Mouse (Mus musculus) ES-E14 (cell line): ENCODE data around the gene Gm9887. TPM values are rescaled to one million over a fixed set of nuclear protein-coding genes. Genes with fewer than 3 reads are reported as not detected.
"Not testable (repeated sequence)": the region's sequence is repeated elsewhere in the genome, so short reads cannot be mapped to it uniquely, and the experiment has no call there.

Experiments used
- DNase-seq: peaks from one replicate; pipeline ENCODE4 v3.0.0-alpha.2; 2013; ENCODE audit warnings: low read depth, low spot score
- H3K27ac ChIP-seq: 2 replicates; pipeline ENCODE4 v1.5.1; 2012; ENCODE audit warnings: low read depth, mild to moderate bottlenecking, low read length, moderate library complexity, mixed read lengths; ENCODE audit not compliant: poor library complexity, insufficient read depth, severe bottlenecking
- H3K36me3 ChIP-seq: 2 replicates; pipeline ENCODE4 v1.6.1; 2012; ENCODE audit warnings: mild to moderate bottlenecking, low read length, moderate library complexity, mixed read lengths; ENCODE audit not compliant: control insufficient read depth, poor library complexity, insufficient read depth, severe bottlenecking
- H3K4me1 ChIP-seq, 2 experiments: fragments of 150-350 bp in 1 of 2; sonication (generic) in 1 of 2; 2 replicates each; pipeline ENCODE4 v1.6.1; 2012; ENCODE audit warnings: low read length in 2 of 2, mild to moderate bottlenecking in 1 of 2, mixed read lengths in 1 of 2; ENCODE audit not compliant: control insufficient read depth in 2 of 2, insufficient read depth in 2 of 2, poor library complexity in 1 of 2
- H3K4me3 ChIP-seq, 2 experiments: fragments of 150-350 bp in 1 of 2; sonication (generic) in 1 of 2; 2 replicates each; pipeline ENCODE4 v1.5.1; 2012; ENCODE audit warnings: low read length in 2 of 2, low read depth in 1 of 2, mild to moderate bottlenecking in 1 of 2, mixed read lengths in 1 of 2; ENCODE audit not compliant: insufficient read depth in 1 of 2, poor library complexity in 1 of 2, severe bottlenecking in 1 of 2
- H3K9ac ChIP-seq: 2 replicates; pipeline ENCODE4 v1.6.1; 2012; ENCODE audit warnings: low read depth, mild to moderate bottlenecking, low read length, mixed read lengths; ENCODE audit not compliant: poor library complexity, insufficient read depth, severe bottlenecking
- H3K9me3 ChIP-seq: fragments of 150-350 bp; sonication (generic); 2 replicates; pipeline ENCODE4 v1.6.1; 2012; ENCODE audit warnings: low read depth, mild to moderate bottlenecking, low read length; ENCODE audit not compliant: control insufficient read depth, insufficient read depth
- HCFC1 ChIP-seq: IDR thresholded peaks from 2 replicates; pipeline ENCODE4 v1.6.1; 2012; ENCODE audit warnings: low read length, inconsistent platforms, borderline replicate concordance; ENCODE audit not compliant: insufficient read depth
- MAFK ChIP-seq: IDR thresholded peaks from 2 replicates; pipeline ENCODE4 v1.6.1; 2014; ENCODE audit warnings: mild to moderate bottlenecking, low read depth, low read length, inconsistent platforms; ENCODE audit not compliant: insufficient read depth
- ZC3H11A ChIP-seq: IDR thresholded peaks from 2 replicates; pipeline ENCODE4 v1.6.1; 2012; ENCODE audit warnings: low read depth, mild to moderate bottlenecking, inconsistent platforms, low read length, borderline replicate concordance
- ZNF384 ChIP-seq: IDR thresholded peaks from 2 replicates; pipeline ENCODE4 v1.6.1; 2012; ENCODE audit warnings: low read depth, low read length, inconsistent platforms
- in situ Hi-C, 2 experiments: fragments of 600-800 bp; cut with MboI; formaldehyde crosslinking; loops; one replicate each; pipeline ENCODE4 v1.15.1; 2025; ENCODE audit warnings: low sequenced_read_pairs in 2 of 2, inconsistent platforms in 1 of 2; ENCODE audit not compliant: unreplicated experiment in 2 of 2
- total RNA-seq: library from RNA; depleted of rRNA; stranded (reverse); fragments of 300-350 nt; gene quantifications from 2 replicates; pipeline ENCODE4 v1.2.3, GENCODE M21; 2012

Gm9887 gene
- total RNA-seq, 1 experiment = 1.4 TPM

DNA sequence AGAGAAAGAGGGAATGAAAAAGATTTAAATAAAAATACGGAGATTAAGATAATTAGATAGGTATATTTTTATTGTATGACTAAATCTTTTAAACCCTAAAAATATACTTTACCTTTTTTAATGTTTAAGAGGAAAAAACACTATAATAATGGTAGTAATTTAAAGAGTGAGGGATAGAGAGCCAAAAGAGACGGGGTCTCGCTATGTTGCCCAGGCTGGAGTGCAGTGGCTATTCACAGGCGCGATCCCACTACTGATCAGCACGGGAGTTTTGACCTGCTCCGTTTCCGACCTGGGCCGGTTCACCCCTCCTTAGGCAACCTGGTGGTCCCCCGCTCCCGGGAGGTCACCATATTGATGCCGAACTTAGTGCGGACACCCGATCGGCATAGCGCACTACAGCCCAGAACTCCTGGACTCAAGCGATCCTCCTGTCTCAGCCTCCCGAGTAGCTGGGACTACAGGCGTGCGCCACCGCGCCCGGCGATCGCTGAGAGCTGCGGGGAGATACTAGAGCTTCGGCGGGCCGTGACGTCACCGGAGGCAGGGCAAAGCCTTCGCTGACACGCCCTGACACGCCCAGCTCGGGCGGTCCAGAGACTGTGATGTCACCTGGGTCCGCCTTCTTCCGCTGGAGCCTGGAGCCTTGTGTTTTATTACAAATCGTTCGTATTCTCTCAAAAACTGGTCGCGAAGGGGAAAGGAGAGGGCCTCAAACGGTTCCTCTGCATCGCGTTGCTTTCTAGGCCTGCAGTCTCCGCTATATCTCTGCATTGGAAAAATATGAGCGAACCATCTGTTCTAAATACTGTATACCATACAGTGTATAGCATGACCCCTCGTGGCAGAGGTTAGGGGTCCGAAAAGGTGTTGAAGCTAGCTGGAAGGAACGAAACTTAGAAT, 11.0 kb downstream of the Gm9887 start:
- H3K4me1 ChIP-seq, in situ Hi-C loops, H3K36me3 ChIP-seq, H3K9me3 ChIP-seq: not testable (repeated sequence)
- TF ChIP-seq MAFK = peak; percentile 36; the same call in 1 of the 2 replicates
- Histone ChIP-seq H3K9ac (peak overlapping the region; percentile 63), H3K27ac (peak overlapping the region; percentile 45; the same call in 1 of the 2 replicates), H3K4me3 (peak overlapping the region; percentile 65 to 90)
- peak; percentile 92 for DNase-seq

DNA sequence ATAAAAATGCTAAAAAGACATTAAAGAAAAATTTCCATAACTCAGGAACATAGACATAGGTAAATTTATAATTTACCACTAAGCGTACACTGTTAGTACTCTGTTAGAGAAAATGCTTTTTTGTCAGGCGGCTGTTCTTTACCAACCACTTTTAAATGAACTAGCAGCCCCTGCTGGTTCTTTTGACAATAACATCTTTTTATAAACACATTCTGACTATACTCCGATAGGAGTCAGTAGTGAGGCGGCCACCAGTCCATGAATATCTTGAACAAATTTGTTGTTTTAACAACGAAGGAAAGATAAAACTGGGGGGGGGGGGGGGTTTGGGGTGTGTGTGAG, 11.6 kb downstream of the Gm9887 start:
- TF ChIP-seq HCFC1 = no peak
- peak; percentile 91 for TF ChIP-seq ZC3H11A
- TF ChIP-seq ZNF384 = peak; percentile 38; the same call in 1 of the 2 replicates
- Histone ChIP-seq H3K9ac (no peak overlapping the region), H3K9me3 (no peaks in the 10 kb centered on the region), H3K27ac (no peak overlapping the region), H3K36me3 (no peaks in the 10 kb centered on the region), H3K4me1 (peaks cover 0 to 2% of the 10 kb centered on the region in 2 experiments; a peak in 1 of 4 replicates), H3K4me3 (peak overlapping the region in 1 of 2 experiments; percentile 19; a peak in 1 of 4 replicates)
- in situ Hi-C loops = no loop called here
- DNase-seq = peak; percentile 63

DNA sequence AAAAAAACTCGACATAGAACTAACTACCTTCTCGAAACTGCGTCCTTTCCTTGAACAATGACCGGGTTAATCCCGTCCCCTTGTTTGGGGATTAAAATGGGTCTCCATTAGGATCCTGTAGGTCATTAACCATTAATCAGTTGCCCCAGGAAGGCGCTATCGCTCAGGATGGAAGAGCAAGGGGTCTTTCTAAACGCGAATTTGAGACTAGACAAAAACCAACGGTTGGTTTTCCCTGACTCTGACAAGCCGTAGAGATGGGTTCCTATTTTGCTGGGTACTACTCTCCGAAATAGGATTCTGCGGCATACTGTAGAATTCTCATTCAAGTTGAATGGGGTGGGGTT, 15.0 kb downstream of the Gm9887 start:
- Histone ChIP-seq H3K27ac (no peak overlapping the region), H3K4me3 (peak overlapping the region; percentile 78 to 89), H3K9me3 (no peaks in the 10 kb centered on the region), H3K36me3 (peaks cover 4% of the 10 kb centered on the region), H3K9ac (peak overlapping the region; percentile 57; the same call in 1 of the 2 replicates), H3K4me1 (no peaks in the 10 kb centered on the region)
- no peak for DNase-seq
- in situ Hi-C loops = no loop called here
- TF ChIP-seq ZNF384 = no peak
- no peak for TF ChIP-seq ZC3H11A
- no peak for TF ChIP-seq MAFK
- no peak for TF ChIP-seq HCFC1

DNA sequence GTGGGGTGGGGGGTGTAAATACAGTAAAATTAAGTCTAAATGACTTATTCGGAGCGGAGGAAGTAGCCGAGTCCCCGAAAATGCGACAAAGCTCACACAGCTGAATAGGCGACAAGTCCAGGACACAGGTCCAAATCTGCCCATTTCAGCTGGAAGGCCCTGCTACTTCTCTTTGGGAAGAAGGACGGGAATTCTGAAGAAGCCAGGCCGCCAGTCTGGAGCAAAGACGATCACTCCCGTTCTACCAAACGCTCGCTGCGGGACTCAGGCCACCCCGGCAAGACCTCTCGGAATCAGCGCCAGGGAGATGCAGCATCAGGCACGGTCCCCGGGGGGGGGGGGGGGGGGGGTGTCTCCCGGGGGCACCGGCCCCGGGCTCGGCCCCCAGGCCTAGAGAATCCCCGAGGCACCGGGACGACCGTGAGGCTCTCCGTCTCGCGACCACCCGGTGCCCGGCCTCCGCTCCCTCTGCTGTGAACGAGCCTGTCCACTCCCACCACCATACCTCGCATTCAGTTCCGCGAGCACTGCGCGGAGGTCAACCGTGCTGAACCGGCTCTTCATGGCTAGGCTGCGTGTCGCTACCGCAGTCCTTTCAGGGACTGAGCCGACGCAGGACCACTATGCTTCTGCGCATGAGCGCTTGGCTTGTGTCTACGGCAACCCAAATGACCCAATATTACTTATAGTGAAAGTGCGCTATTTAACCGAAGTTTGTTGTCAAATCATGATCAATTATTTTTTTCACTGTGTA, 15.5 kb downstream of the Gm9887 start, which contains the start of gene Nemf:
Gene Nemf, minus strand, starts transcription at position 620 of the 754 bp plus-strand sequence.
- no peaks in the 10 kb centered on the region for H3K4me1 ChIP-seq
- in situ Hi-C loops = no loop called here
- H3K27ac ChIP-seq = 0 out of 2 replicates have a peak within 1 kb of the TSS, but pooled peaks have one; percentile 24
- TF ChIP-seq HCFC1 (peak; percentile 61; the same call in 1 of the 2 replicates), ZNF384 (no peak)
- H3K4me3 ChIP-seq = peak within 1 kb of the TSS; percentile 78 to 89
- peaks cover 4% of the 10 kb centered on the region for H3K36me3 ChIP-seq
- H3K9me3 ChIP-seq = no peaks in the 10 kb centered on the region
- peak within 1 kb of the TSS; percentile 93 for H3K9ac ChIP-seq
- peak; percentile 78 for DNase-seq

DNA sequence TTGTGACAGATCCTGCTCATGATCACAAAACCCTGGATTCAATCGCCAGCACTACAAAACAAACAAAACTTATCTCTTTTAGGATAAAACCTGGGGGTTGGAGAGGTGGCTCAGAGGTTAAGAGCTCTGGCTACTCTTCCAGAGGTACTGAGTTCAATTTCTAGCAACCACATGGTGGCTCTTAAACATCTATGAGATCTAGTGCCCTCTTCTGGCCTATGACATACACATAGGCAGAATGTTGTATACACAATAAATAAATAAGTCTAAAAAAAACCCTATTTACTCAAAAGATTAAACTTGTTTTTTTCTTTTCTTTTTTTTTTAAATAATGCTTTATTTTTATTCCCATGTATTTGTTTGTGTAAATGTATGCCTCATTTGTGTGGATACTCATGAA, 20.6 kb downstream of the Gm9887 start:
- no peak for TF ChIP-seq ZC3H11A
- peaks cover 6% of the 10 kb centered on the region for H3K36me3 ChIP-seq
- H3K27ac ChIP-seq = no peak overlapping the region
- no peaks in the 10 kb centered on the region for H3K4me1 ChIP-seq
- H3K9me3 ChIP-seq = no peaks in the 10 kb centered on the region
- DNase-seq = no peak
- in situ Hi-C loops = no loop called here
- no peak overlapping the region for H3K4me3 ChIP-seq
- no peak overlapping the region for H3K9ac ChIP-seq
